Mouse (Mus musculus) erythroblast, embryonic 14.5 days (primary cell): ENCODE results near the gene Cd248.

ENCODE experiments used
- GATA1 ChIP-seq: IDR thresholded peaks from 2 replicates; pipeline ENCODE4 v1.6.1; 2012; ENCODE audit warnings: low read length, inconsistent platforms, mixed read lengths
- TAL1 ChIP-seq: IDR thresholded peaks from 3 replicates; pipeline ENCODE4 v1.6.1; 2012; ENCODE audit warnings: low read length, inconsistent platforms, mixed read lengths

DNA sequence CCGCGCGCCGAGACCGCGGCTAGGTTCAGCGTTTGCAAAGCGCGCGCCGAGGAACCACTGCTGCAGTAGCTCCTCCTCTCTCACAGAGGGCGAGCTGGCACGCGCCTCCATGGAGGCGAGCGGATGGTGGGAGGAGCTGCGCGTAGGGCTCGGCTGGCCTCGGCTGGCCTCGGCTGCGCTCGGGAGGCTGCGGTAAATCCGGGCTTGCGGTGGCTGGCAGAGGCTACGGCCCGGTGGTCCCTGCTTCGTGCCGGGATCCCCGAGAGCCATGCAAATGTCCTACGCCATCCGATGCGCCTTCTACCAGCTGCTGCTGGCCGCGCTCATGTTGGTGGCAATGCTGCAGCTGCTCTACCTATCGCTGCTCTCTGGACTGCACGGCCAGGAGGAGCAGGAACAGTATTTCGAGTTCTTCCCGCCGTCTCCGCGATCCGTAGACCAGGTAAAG lies 29.1 kb upstream of the Cd248 start, which contains the start of the genes B4gat1 and AC124502.3:
- TF ChIP-seq TAL1 (no peak), GATA1 (no peak)
